Mouse (Mus musculus): Measurements from ENCODE around the gene Rab3gap2. TPM values are rescaled to one million over a fixed set of nuclear protein-coding genes. Genes with fewer than 3 reads are reported as not detected.
A peak's percentile ranks its signal among the peaks of the same experiment; 100 is the strongest.

Gene Rab3gap2
- polyA plus RNA-seq, 1 experiment from 2014 or later = 26.1 TPM

DNA sequence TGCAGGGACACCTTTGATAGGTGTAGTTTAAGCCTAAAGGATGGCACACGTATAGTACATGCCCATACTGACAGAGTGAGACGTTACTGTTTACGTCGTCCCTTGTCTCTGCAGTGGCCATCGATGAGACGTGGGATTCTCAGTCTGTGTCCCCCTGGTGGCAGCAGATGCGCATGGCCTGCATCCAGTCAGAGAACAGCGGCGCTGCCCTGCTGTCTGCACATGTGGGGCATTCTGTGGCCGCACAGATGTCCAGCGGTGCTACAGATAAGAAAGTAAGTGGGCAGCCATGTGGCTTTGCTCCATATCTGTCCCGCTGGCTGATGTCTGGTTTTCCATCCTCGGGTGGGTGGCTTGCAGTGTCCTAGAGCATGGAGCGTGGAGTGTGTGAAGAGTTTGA, 58.6 kb downstream of the Rab3gap2 start:
- no peak overlapping the region for H3K4me3 ChIP-seq (ENCODE audit: low read depth, low read length)
- H3K27ac ChIP-seq (ENCODE audit: low read depth) = no peak overlapping the region
- no peaks in the 10 kb centered on the region for H3K27me3 ChIP-seq (replicated peaks; ENCODE audit: control insufficient read depth, insufficient read depth, low read length)
- H3K9ac ChIP-seq (ENCODE audit: low read length) = no peak overlapping the region
- 0 out of 2 replicates have a peak, but pooled peaks have one; percentile 50 for ATAC-seq (replicated peaks; ENCODE audit: low FRiP score, low TSS enrichment, low read depth)
- H3K4me1 ChIP-seq (replicated peaks; ENCODE audit: control insufficient read depth, insufficient read depth, low read length) = no peaks in the 10 kb centered on the region
- peak; percentile 63 for DNase-seq (ENCODE audit: low spot score)
- WGBS = 52% methylated on average over 14 of the region's 14 CpGs
- H3K36me3 ChIP-seq (ENCODE audit: control insufficient read depth, insufficient read depth, low read length) = peaks cover 80% of the 10 kb centered on the region
- H3K4me2 ChIP-seq (ENCODE audit: low read length) = no peak overlapping the region
- H3K9me3 ChIP-seq (ENCODE audit: control insufficient read depth, low read length) = no peaks in the 10 kb centered on the region

- Histone ChIP-seq H3K4me1 (replicated peaks; ENCODE audit: control insufficient read depth, insufficient read depth, low read length) (no peaks in the 10 kb centered on the region), H3K4me2 (ENCODE audit: low read length) (no peak overlapping the region), H3K4me3 (ENCODE audit: low read depth, low read length) (no peak overlapping the region), H3K27me3 (replicated peaks; ENCODE audit: control insufficient read depth, insufficient read depth, low read length) (no peaks in the 10 kb centered on the region), H3K27ac (ENCODE audit: low read depth) (no peak overlapping the region; the same call in 1 of the 2 replicates), H3K36me3 (ENCODE audit: control insufficient read depth, insufficient read depth, low read length) (peaks cover 64% of the 10 kb centered on the region), H3K9ac (ENCODE audit: low read length) (no peak overlapping the region), H3K9me3 (ENCODE audit: control insufficient read depth, low read length) (no peaks in the 10 kb centered on the region)
- ATAC-seq (replicated peaks; ENCODE audit: low FRiP score, low TSS enrichment, low read depth) (no peak), DNase-seq (ENCODE audit: low spot score) (no peak)
- WGBS = 90% methylated on average over 4 of the region's 4 CpGs
Observed at GRCm38 (mm10) chr1:185268675-185269074, 64.8 kb downstream of the Rab3gap2 start.

DNA sequence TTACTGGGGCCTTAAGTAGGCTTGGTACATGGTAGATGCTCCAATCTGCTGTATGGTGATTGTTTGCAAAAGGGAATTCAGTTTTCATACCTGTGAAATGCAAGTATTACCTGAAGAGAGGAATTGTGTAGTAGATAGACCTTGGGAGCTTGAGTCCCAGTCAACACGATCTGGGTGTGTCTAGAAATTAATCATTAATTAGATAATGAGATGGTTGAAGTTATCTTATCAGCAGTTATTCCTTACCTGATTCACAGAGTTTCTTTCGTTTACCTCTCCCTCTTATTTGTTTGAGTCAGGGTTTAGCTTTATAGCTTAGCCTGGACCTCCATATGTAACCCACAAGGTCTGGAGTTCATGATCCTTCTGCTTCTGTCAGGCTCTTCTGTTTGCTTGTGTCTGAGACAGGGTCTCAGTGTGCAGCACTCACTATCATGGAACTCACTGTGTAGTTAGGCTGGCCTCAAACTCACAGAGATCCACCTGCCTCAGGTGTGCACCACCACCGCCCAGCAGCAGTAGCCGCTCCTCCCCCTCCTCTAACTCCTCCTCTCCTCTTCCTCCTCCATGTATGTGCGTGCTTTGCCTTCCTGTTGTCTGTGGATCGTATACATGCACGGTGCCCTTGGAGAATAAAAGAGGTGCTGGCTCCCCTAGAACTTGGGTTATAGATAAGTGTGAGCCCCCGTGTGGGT, 66.6 kb downstream of the Rab3gap2 start:
- no peak overlapping the region for H3K4me3 ChIP-seq (ENCODE audit: low read depth, low read length)
- no peaks in the 10 kb centered on the region for H3K27me3 ChIP-seq (replicated peaks; ENCODE audit: control insufficient read depth, insufficient read depth, low read length)
- H3K4me1 ChIP-seq (replicated peaks; ENCODE audit: control insufficient read depth, insufficient read depth, low read length) = no peaks in the 10 kb centered on the region
- peak; percentile 85 for ATAC-seq (replicated peaks; ENCODE audit: low FRiP score, low TSS enrichment, low read depth)
- H3K9ac ChIP-seq (ENCODE audit: low read length) = no peak overlapping the region
- no peaks in the 10 kb centered on the region for H3K9me3 ChIP-seq (ENCODE audit: control insufficient read depth, low read length)
- peaks cover 66% of the 10 kb centered on the region for H3K36me3 ChIP-seq (ENCODE audit: control insufficient read depth, insufficient read depth, low read length)
- WGBS = 68% methylated on average over 8 of the region's 8 CpGs
- H3K27ac ChIP-seq (ENCODE audit: low read depth) = peak overlapping the region; percentile 51
- no peak overlapping the region for H3K4me2 ChIP-seq (ENCODE audit: low read length)
- DNase-seq (ENCODE audit: low spot score) = no peak

DNA sequence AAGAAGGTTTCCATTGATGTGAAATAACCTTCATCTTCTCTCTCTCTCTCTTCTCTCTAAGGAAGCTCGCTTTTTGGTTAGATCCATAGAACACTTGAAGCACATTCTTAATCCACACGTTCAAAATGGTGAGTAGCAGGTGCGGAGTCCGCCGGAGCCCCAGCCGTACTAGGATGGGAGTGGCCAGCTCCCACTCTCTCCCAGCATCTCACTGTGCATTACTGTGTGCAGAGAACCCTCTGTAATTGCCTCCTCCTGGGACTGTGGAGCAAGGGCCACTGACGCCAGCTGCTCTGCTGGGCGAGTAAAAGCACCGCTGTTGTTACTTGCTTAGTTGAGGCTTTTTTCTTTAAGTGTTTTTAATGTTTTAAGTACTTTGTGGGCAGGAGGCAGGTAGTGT, 67.5 kb downstream of the Rab3gap2 start:
- 86% methylated on average over 9 of the region's 9 CpGs for WGBS
- Histone ChIP-seq H3K4me3 (ENCODE audit: low read depth, low read length) (no peak overlapping the region), H3K36me3 (ENCODE audit: control insufficient read depth, insufficient read depth, low read length) (peaks cover 68% of the 10 kb centered on the region), H3K4me1 (replicated peaks; ENCODE audit: control insufficient read depth, insufficient read depth, low read length) (no peaks in the 10 kb centered on the region), H3K4me2 (ENCODE audit: low read length) (no peak overlapping the region), H3K27ac (ENCODE audit: low read depth) (peak overlapping the region; percentile 51; the same call in 1 of the 2 replicates), H3K9ac (ENCODE audit: low read length) (no peak overlapping the region), H3K9me3 (ENCODE audit: control insufficient read depth, low read length) (no peaks in the 10 kb centered on the region), H3K27me3 (replicated peaks; ENCODE audit: control insufficient read depth, insufficient read depth, low read length) (no peaks in the 10 kb centered on the region)
- DNase-seq (ENCODE audit: low spot score) = no peak
- no peak for ATAC-seq (replicated peaks; ENCODE audit: low FRiP score, low TSS enrichment, low read depth)

- H3K9me3 ChIP-seq (ENCODE audit: control insufficient read depth, low read length) = no peaks in the 10 kb centered on the region
- WGBS = 87% methylated on average over 5 of the region's 5 CpGs
- H3K9ac ChIP-seq (ENCODE audit: low read length) = no peak overlapping the region
- DNase-seq (ENCODE audit: low spot score) (no peak), ATAC-seq (replicated peaks; ENCODE audit: low FRiP score, low TSS enrichment, low read depth) (no peak)
- H3K27ac ChIP-seq (ENCODE audit: low read depth) = no peak overlapping the region
- no peak overlapping the region for H3K4me2 ChIP-seq (ENCODE audit: low read length)
- H3K27me3 ChIP-seq (replicated peaks; ENCODE audit: control insufficient read depth, insufficient read depth, low read length) = no peaks in the 10 kb centered on the region
- H3K36me3 ChIP-seq (ENCODE audit: control insufficient read depth, insufficient read depth, low read length) = peaks cover 83% of the 10 kb centered on the region
- no peak overlapping the region for H3K4me3 ChIP-seq (ENCODE audit: low read depth, low read length)
- H3K4me1 ChIP-seq (replicated peaks; ENCODE audit: control insufficient read depth, insufficient read depth, low read length) = no peaks in the 10 kb centered on the region
Observed at GRCm38 (mm10) chr1:185274819-185275545, 71.1 kb downstream of the Rab3gap2 start.

DNA sequence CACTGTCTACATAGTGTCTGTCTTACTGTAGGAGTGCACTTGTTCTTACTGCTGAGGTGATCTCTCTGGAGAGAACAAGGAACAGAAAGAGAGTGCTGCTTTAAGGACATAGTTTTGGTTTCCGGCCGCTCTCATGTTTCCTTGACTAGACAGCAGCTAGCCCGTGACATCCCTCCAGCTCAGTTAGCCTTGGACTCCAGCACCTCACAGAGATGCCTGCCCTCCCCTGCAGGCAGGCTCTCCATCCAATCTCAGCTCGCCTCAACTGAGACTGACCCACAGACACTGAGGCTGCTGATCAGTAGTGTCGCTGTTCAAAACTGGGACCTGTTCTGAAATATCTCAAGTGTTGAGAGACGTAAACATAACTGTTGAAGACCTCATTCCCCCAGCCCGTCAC, 72.1 kb downstream of the Rab3gap2 start:
- no peaks in the 10 kb centered on the region for H3K27me3 ChIP-seq (replicated peaks; ENCODE audit: control insufficient read depth, insufficient read depth, low read length)
- no peak overlapping the region for H3K4me3 ChIP-seq (ENCODE audit: low read depth, low read length)
- H3K9me3 ChIP-seq (ENCODE audit: control insufficient read depth, low read length) = no peaks in the 10 kb centered on the region
- WGBS = 83% methylated on average over 7 of the region's 7 CpGs
- H3K36me3 ChIP-seq (ENCODE audit: control insufficient read depth, insufficient read depth, low read length) = peaks cover 90% of the 10 kb centered on the region
- DNase-seq (ENCODE audit: low spot score) = no peak
- no peak overlapping the region for H3K27ac ChIP-seq (ENCODE audit: low read depth)
- H3K4me1 ChIP-seq (replicated peaks; ENCODE audit: control insufficient read depth, insufficient read depth, low read length) = no peaks in the 10 kb centered on the region
- ATAC-seq (replicated peaks; ENCODE audit: low FRiP score, low TSS enrichment, low read depth) = no peak
- no peak overlapping the region for H3K9ac ChIP-seq (ENCODE audit: low read length)
- H3K4me2 ChIP-seq (ENCODE audit: low read length) = no peak overlapping the region

DNA sequence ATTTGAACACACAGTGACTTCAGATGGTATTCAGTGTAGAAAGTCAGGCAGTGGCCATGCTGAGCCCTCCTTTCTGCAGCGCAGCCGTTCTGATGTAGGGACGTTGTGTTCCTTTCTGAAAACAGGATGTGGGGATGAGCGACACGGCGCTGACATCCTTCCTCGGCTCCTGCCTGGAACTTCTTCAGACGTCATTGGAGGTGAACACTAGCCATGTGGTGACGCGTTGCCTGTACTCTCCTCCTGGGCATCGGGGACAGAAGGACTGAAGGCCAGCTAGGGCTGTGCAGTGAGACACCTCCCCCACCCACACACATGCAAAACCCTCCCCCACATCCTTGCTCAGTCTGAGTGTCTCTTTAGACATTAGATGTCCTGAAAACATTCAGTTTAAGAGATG, 73.1 kb downstream of the Rab3gap2 start:
- H3K4me1 ChIP-seq (replicated peaks; ENCODE audit: control insufficient read depth, insufficient read depth, low read length) = no peaks in the 10 kb centered on the region
- no peak overlapping the region for H3K9ac ChIP-seq (ENCODE audit: low read length)
- peaks cover 83% of the 10 kb centered on the region for H3K36me3 ChIP-seq (ENCODE audit: control insufficient read depth, insufficient read depth, low read length)
- no peaks in the 10 kb centered on the region for H3K27me3 ChIP-seq (replicated peaks; ENCODE audit: control insufficient read depth, insufficient read depth, low read length)
- H3K9me3 ChIP-seq (ENCODE audit: control insufficient read depth, low read length) = no peaks in the 10 kb centered on the region
- DNase-seq (ENCODE audit: low spot score) = no peak
- ATAC-seq (replicated peaks; ENCODE audit: low FRiP score, low TSS enrichment, low read depth) = no peak
- no peak overlapping the region for H3K4me2 ChIP-seq (ENCODE audit: low read length)
- 87% methylated on average over 11 of the region's 11 CpGs for WGBS
- H3K4me3 ChIP-seq (ENCODE audit: low read depth, low read length) = no peak overlapping the region
- H3K27ac ChIP-seq (ENCODE audit: low read depth) = no peak overlapping the region

- Histone ChIP-seq H3K9ac (ENCODE audit: low read length) (no peak overlapping the region), H3K27ac (ENCODE audit: low read depth) (no peak overlapping the region), H3K9me3 (ENCODE audit: control insufficient read depth, low read length) (no peaks in the 10 kb centered on the region), H3K4me3 (ENCODE audit: low read depth, low read length) (no peak overlapping the region), H3K36me3 (ENCODE audit: control insufficient read depth, insufficient read depth, low read length) (peaks cover 87% of the 10 kb centered on the region), H3K27me3 (replicated peaks; ENCODE audit: control insufficient read depth, insufficient read depth, low read length) (no peaks in the 10 kb centered on the region), H3K4me2 (ENCODE audit: low read length) (no peak overlapping the region), H3K4me1 (replicated peaks; ENCODE audit: control insufficient read depth, insufficient read depth, low read length) (no peaks in the 10 kb centered on the region)
- ATAC-seq (replicated peaks; ENCODE audit: low FRiP score, low TSS enrichment, low read depth) (no peak), DNase-seq (ENCODE audit: low spot score) (no peak)
- WGBS = 73% methylated on average over 9 of the region's 9 CpGs
Observed at GRCm38 (mm10) chr1:185279288-185279687, 75.4 kb downstream of the Rab3gap2 start.

DNA sequence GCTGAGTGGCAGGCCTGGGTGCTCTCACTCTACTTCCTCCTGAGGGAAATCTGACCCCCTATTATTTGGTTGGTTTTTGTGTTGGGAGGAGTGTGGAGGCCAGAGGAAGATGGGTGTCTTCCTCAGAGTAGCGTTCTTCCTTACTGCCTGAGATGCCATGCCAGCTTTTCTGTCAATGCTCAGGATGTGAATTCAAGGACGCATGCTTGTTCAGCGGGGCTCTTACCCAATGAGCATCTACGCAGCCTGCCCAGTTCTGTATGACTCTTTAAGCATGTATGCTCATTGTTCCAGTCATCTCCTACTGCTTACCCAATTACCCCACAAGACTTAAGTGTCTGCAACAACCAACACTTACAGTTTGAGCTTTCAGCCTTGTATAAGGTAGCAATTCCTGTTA, 76.7 kb downstream of the Rab3gap2 start:
- H3K36me3 ChIP-seq (ENCODE audit: control insufficient read depth, insufficient read depth, low read length) = peaks cover 88% of the 10 kb centered on the region
- H3K4me1 ChIP-seq (replicated peaks; ENCODE audit: control insufficient read depth, insufficient read depth, low read length) = no peaks in the 10 kb centered on the region
- H3K4me3 ChIP-seq (ENCODE audit: low read depth, low read length) = no peak overlapping the region
- no peak overlapping the region for H3K9ac ChIP-seq (ENCODE audit: low read length)
- DNase-seq (ENCODE audit: low spot score) (no peak), ATAC-seq (replicated peaks; ENCODE audit: low FRiP score, low TSS enrichment, low read depth) (no peak)
- H3K4me2 ChIP-seq (ENCODE audit: low read length) = no peak overlapping the region
- no peaks in the 10 kb centered on the region for H3K9me3 ChIP-seq (ENCODE audit: control insufficient read depth, low read length)
- H3K27me3 ChIP-seq (replicated peaks; ENCODE audit: control insufficient read depth, insufficient read depth, low read length) = no peaks in the 10 kb centered on the region
- WGBS = 94% methylated on average over 4 of the region's 4 CpGs
- H3K27ac ChIP-seq (ENCODE audit: low read depth) = no peak overlapping the region
